Mouse (Mus musculus) hindbrain, embryonic 12.5 days (tissue): ENCODE measurements at regions not wholly inside any gene's neighbourhood (a gene's known extent, or its start where the extent isn't known, plus 50 kb on each side); places are given as distances from the start of the nearest gene placed in this dataset.
"Not testable (repeated sequence)": the region's sequence is repeated elsewhere in the genome, so short reads cannot be mapped to it uniquely, and the experiment has no call there.

Source experiments
- ATAC-seq: fragments of 200-750 bp; cut with Nextera tagmentation; 2 replicates; pipeline ENCODE4 v1.8.0; 2017; ENCODE audit warnings: moderate TSS enrichment; ENCODE audit not compliant: low FRiP score
- H3K27ac ChIP-seq: fragments of 300-500 bp; sonication (generic); 2 replicates; pipeline ENCODE4 v1.5.1; 2016; ENCODE audit warnings: mild to moderate bottlenecking
- H3K27me3 ChIP-seq: fragments of 300-500 bp; sonication (generic); 2 replicates; pipeline ENCODE4 v1.6.1; 2016; ENCODE audit warnings: mild to moderate bottlenecking
- H3K36me3 ChIP-seq: fragments of 300-500 bp; sonication (generic); 2 replicates; pipeline ENCODE4 v1.6.1; 2016; ENCODE audit warnings: mild to moderate bottlenecking
- H3K4me1 ChIP-seq: fragments of 300-500 bp; sonication (generic); 2 replicates; pipeline ENCODE4 v1.6.1; 2016
- H3K4me2 ChIP-seq: fragments of 300-500 bp; sonication (generic); replicated peaks from 2 replicates; pipeline ENCODE4 v1.6.1; 2016; ENCODE audit warnings: mild to moderate bottlenecking
- H3K4me3 ChIP-seq: fragments of 300-500 bp; sonication (generic); 2 replicates; pipeline ENCODE4 v1.5.1; 2016; ENCODE audit warnings: mild to moderate bottlenecking
- H3K9ac ChIP-seq: fragments of 300-500 bp; sonication (generic); 2 replicates; pipeline ENCODE4 v1.6.1; 2016; ENCODE audit warnings: mild to moderate bottlenecking, moderate library complexity
- H3K9me3 ChIP-seq: fragments of 300-500 bp; sonication (generic); replicated peaks from 2 replicates; pipeline ENCODE4 v1.6.1; 2016; ENCODE audit warnings: mild to moderate bottlenecking
- WGBS: fragments of 180-500 bp; shearing (Covaris S2); methylation state at CpG from one replicate; pipeline ENCODE4 v1.1.7; 2016; 5-methylcytosine and 5-hydroxymethylcytosine counted together

- Histone ChIP-seq H3K27ac (no peak overlapping the region), H3K9ac (no peak overlapping the region), H3K4me2 (no peak overlapping the region), H3K4me3 (no peak overlapping the region), H3K27me3 (no peaks in the 10 kb centered on the region), H3K36me3 (no peaks in the 10 kb centered on the region), H3K4me1 (no peaks in the 10 kb centered on the region), H3K9me3 (no peaks in the 10 kb centered on the region)
- no peak for ATAC-seq
Observed at GRCm38 (mm10) chr15:32043207-32043606, 133.9 kb upstream of the Tas2r119 start.

- WGBS = 93% methylated on average over 1 of the region's 1 CpGs
- not testable (repeated sequence) for H3K9ac ChIP-seq, ATAC-seq
Observed at GRCm38 (mm10) chr15:32043670-32044069, 133.4 kb upstream of the Tas2r119 start.

GRCm38 (mm10) chr15:32048836-32049235 is 128.3 kb upstream of the Tas2r119 start:
- Histone ChIP-seq H3K27ac (no peak overlapping the region), H3K4me1 (no peaks in the 10 kb centered on the region), H3K4me2 (no peak overlapping the region), H3K9ac (no peak overlapping the region), H3K36me3 (no peaks in the 10 kb centered on the region), H3K27me3 (no peaks in the 10 kb centered on the region), H3K9me3 (no peaks in the 10 kb centered on the region), H3K4me3 (no peak overlapping the region)
- ATAC-seq = no peak
- 37% methylated on average over 5 of the region's 5 CpGs for WGBS

More at GRCm38 (mm10) chr15:32043670-32044069, 133.4 kb upstream of the Tas2r119 start:
- H3K9me3 ChIP-seq, H3K4me1 ChIP-seq, H3K27me3 ChIP-seq, H3K27ac ChIP-seq, H3K36me3 ChIP-seq, H3K4me3 ChIP-seq, H3K4me2 ChIP-seq: not testable (repeated sequence)

GRCm38 (mm10) chr15:32061573-32061972 is 115.5 kb upstream of the Tas2r119 start:
- H3K27me3 ChIP-seq = no peaks in the 10 kb centered on the region
- H3K4me1 ChIP-seq = no peaks in the 10 kb centered on the region
- no peak overlapping the region for H3K9ac ChIP-seq
- H3K27ac ChIP-seq = no peak overlapping the region
- H3K9me3 ChIP-seq = no peaks in the 10 kb centered on the region
- H3K4me2 ChIP-seq = no peak overlapping the region
- WGBS = 72% methylated on average over 4 of the region's 4 CpGs
- H3K36me3 ChIP-seq = no peaks in the 10 kb centered on the region
- no peak for ATAC-seq
- H3K4me3 ChIP-seq = no peak overlapping the region

GRCm38 (mm10) chr15:32082109-32082508 is 95.0 kb upstream of the Tas2r119 start:
- no peaks in the 10 kb centered on the region for H3K9me3 ChIP-seq
- H3K4me2 ChIP-seq = no peak overlapping the region
- H3K27ac ChIP-seq = no peak overlapping the region
- no peak overlapping the region for H3K4me3 ChIP-seq
- H3K27me3 ChIP-seq = no peaks in the 10 kb centered on the region
- 84% methylated on average over 4 of the region's 4 CpGs for WGBS
- H3K36me3 ChIP-seq = no peaks in the 10 kb centered on the region
- ATAC-seq = no peak
- H3K4me1 ChIP-seq = no peaks in the 10 kb centered on the region
- no peak overlapping the region for H3K9ac ChIP-seq

GRCm38 (mm10) chr15:32093889-32094288 is 83.2 kb upstream of the Tas2r119 start:
- Histone ChIP-seq H3K27ac (no peak overlapping the region), H3K27me3 (no peaks in the 10 kb centered on the region), H3K9me3 (no peaks in the 10 kb centered on the region), H3K4me3 (no peak overlapping the region), H3K9ac (no peak overlapping the region), H3K4me1 (no peaks in the 10 kb centered on the region), H3K4me2 (no peak overlapping the region), H3K36me3 (no peaks in the 10 kb centered on the region)
- 73% methylated on average over 11 of the region's 11 CpGs for WGBS
- ATAC-seq = no peak

- ATAC-seq = no peak
- no peak overlapping the region for H3K9ac ChIP-seq
Observed at GRCm38 (mm10) chr15:32095554-32095953, 81.5 kb upstream of the Tas2r119 start.

GRCm38 (mm10) chr15:32110659-32111058 is 66.4 kb upstream of the Tas2r119 start:
- ATAC-seq = no peak

More at GRCm38 (mm10) chr15:32095554-32095953, 81.5 kb upstream of the Tas2r119 start:
- no peaks in the 10 kb centered on the region for H3K27me3 ChIP-seq
- WGBS = 86% methylated on average over 1 of the region's 1 CpGs
- no peak overlapping the region for H3K4me2 ChIP-seq
- no peaks in the 10 kb centered on the region for H3K4me1 ChIP-seq
- H3K27ac ChIP-seq = no peak overlapping the region
- no peaks in the 10 kb centered on the region for H3K9me3 ChIP-seq
- H3K4me3 ChIP-seq = no peak overlapping the region
- no peaks in the 10 kb centered on the region for H3K36me3 ChIP-seq

More at GRCm38 (mm10) chr15:32110659-32111058, 66.4 kb upstream of the Tas2r119 start:
- H3K9me3 ChIP-seq = no peaks in the 10 kb centered on the region
- 88% methylated on average over 2 of the region's 2 CpGs for WGBS
- H3K36me3 ChIP-seq = no peaks in the 10 kb centered on the region
- no peak overlapping the region for H3K27ac ChIP-seq
- no peak overlapping the region for H3K4me3 ChIP-seq
- no peaks in the 10 kb centered on the region for H3K4me1 ChIP-seq
- H3K27me3 ChIP-seq = no peaks in the 10 kb centered on the region
- no peak overlapping the region for H3K4me2 ChIP-seq
- no peak overlapping the region for H3K9ac ChIP-seq
